Mouse (Mus musculus): ENCODE measurements around the gene Zfp879. TPM values are rescaled to one million over a fixed set of nuclear protein-coding genes. Genes with fewer than 3 reads are reported as not detected.

The Zfp879 gene
- polyA plus RNA-seq, 1 experiment from 2014 or later, result 0.50 TPM

DNA sequence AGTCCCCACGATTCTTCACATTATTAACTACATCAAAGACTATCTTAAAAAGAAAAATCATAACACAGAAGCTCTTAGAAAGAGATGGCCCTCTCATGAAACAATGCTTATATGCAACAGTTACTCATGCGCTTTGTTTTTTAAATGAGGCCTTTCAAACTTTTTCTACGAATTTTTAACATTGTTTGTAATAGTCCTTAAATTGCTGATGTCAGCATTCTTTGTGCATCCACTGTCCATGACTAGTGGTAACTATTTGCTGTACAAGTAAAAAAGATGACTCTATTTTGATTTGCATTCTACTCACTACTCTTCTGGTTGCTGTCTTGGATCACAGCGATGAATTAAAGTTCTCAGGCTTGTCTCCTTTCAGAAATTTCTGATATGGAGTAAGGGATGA, 27.1 kb downstream of the Zfp879 start:
- ATAC-seq (replicated peaks; ENCODE audit: insufficient number of reproducible peaks, low FRiP score, low TSS enrichment), result no peak
- H3K4me1 ChIP-seq (ENCODE audit: control insufficient read depth, insufficient read depth, low read length), result no peaks in the 10 kb centered on the region
- peaks cover 76% of the 10 kb centered on the region for H3K36me3 ChIP-seq (ENCODE audit: control insufficient read depth, insufficient read depth, low read length)
- no peak overlapping the region for H3K4me3 ChIP-seq (ENCODE audit: low read depth, low read length)
- peaks cover 34% of the 10 kb centered on the region for H3K9me3 ChIP-seq (replicated peaks; ENCODE audit: control insufficient read depth, low read length)
- H3K9ac ChIP-seq (ENCODE audit: low read depth, low read length), result no peak overlapping the region
- 95% methylated on average over 4 of the region's 4 CpGs for WGBS (ENCODE audit: insufficient replicate concordance)
- H3K27me3 ChIP-seq (ENCODE audit: control insufficient read depth, insufficient read depth, low read length), result no peaks in the 10 kb centered on the region
- H3K4me2 ChIP-seq, result no peak overlapping the region
- no peak overlapping the region for H3K27ac ChIP-seq (ENCODE audit: low read depth, low read length)

DNA sequence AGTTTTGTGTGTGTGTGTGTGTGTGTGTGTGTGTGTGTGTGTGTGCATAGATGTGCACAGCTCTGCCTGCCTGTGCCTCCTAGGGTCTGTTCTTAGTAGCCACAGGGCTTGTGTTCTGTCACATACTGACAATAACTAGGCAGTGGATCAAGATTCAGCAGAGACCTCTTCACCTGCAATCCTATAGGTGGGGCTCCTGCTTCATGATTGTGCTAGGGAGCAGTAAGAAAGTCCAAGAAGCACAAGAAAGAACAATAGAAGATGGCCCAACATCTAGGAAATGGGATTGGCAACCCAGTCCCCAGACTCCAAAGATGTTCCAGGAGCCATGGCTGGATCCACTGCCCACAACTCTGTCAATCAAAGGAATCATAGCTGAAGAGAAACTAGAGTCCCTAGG, 42.5 kb downstream of the Zfp879 start:
- H3K27ac ChIP-seq (ENCODE audit: low read depth, low read length), result no peak overlapping the region
- no peaks in the 10 kb centered on the region for H3K36me3 ChIP-seq (ENCODE audit: control insufficient read depth, insufficient read depth, low read length)
- H3K4me2 ChIP-seq, result no peak overlapping the region
- H3K9me3 ChIP-seq (replicated peaks; ENCODE audit: control insufficient read depth, low read length), result no peaks in the 10 kb centered on the region
- H3K27me3 ChIP-seq (ENCODE audit: control insufficient read depth, insufficient read depth, low read length), result no peaks in the 10 kb centered on the region
- H3K4me1 ChIP-seq (ENCODE audit: control insufficient read depth, insufficient read depth, low read length), result no peaks in the 10 kb centered on the region
- H3K9ac ChIP-seq (ENCODE audit: low read depth, low read length), result no peak overlapping the region
- ATAC-seq (replicated peaks; ENCODE audit: insufficient number of reproducible peaks, low FRiP score, low TSS enrichment), result no peak
- no peak overlapping the region for H3K4me3 ChIP-seq (ENCODE audit: low read depth, low read length)

DNA sequence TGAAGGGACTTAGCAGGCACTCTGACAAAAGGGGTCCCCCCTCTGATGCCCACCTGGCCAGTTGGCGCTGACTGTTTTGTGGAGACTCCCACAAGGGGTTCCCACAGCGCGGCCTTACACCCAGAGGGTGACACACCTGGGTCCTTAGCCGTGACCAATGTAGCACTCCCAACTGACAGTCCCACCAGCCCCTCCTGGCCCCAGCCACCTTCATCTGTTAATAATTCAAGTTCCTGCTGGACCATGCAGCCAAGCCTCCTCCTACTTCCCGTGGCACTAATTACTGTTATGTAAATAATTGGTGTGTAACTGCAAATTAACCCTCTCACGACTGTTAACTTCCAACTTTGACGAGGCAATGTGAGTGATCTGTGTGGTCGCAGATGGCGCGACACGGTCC, 43.7 kb downstream of the Zfp879 start:
- Histone ChIP-seq H3K27ac (ENCODE audit: low read depth, low read length) (no peak overlapping the region), H3K4me1 (ENCODE audit: control insufficient read depth, insufficient read depth, low read length) (no peaks in the 10 kb centered on the region), H3K9ac (ENCODE audit: low read depth, low read length) (no peak overlapping the region), H3K27me3 (ENCODE audit: control insufficient read depth, insufficient read depth, low read length) (no peaks in the 10 kb centered on the region), H3K36me3 (ENCODE audit: control insufficient read depth, insufficient read depth, low read length) (no peaks in the 10 kb centered on the region), H3K4me3 (ENCODE audit: low read depth, low read length) (no peak overlapping the region), H3K4me2 (no peak overlapping the region), H3K9me3 (replicated peaks; ENCODE audit: control insufficient read depth, low read length) (no peaks in the 10 kb centered on the region)
- ATAC-seq (replicated peaks; ENCODE audit: insufficient number of reproducible peaks, low FRiP score, low TSS enrichment), result no peak
- 78% methylated on average over 11 of the region's 11 CpGs for WGBS (ENCODE audit: insufficient replicate concordance)

Other genes with a start within 250 kb of the Zfp879 start
- gene Adamts2, start 239.5 kb downstream of the Zfp879 start, polyA plus RNA-seq (2014; fragmentation: Nextera tagmentation; extraction: Ambion mirVana), result 2.5 and 2.9 TPM in 2 replicates
- 16.9 and 20.4 TPM in 2 replicates for gene Zfp354c, start 13.8 kb downstream of the Zfp879 start, polyA plus RNA-seq (2014; fragmentation: Nextera tagmentation; extraction: Ambion mirVana)
- gene Grm6, start 9.1 kb upstream of the Zfp879 start, polyA plus RNA-seq (2014; fragmentation: Nextera tagmentation; extraction: Ambion mirVana), result 0.04 TPM in 1 of 2 replicates, not detected in the other
- 2.8 and 4.6 TPM in 2 replicates for gene Zfp454, start 46.1 kb upstream of the Zfp879 start, polyA plus RNA-seq (2014; fragmentation: Nextera tagmentation; extraction: Ambion mirVana)
- gene Zfp2, start 74.6 kb upstream of the Zfp879 start, polyA plus RNA-seq (2014; fragmentation: Nextera tagmentation; extraction: Ambion mirVana), result 9.2 and 11.2 TPM in 2 replicates
- gene Zfp354b, start 90.1 kb upstream of the Zfp879 start, polyA plus RNA-seq (2014; fragmentation: Nextera tagmentation; extraction: Ambion mirVana), result 0.30 and 0.82 TPM in 2 replicates
- not detected in 2 replicates for gene 4933414I15Rik, start 102.2 kb upstream of the Zfp879 start, polyA plus RNA-seq (2014; fragmentation: Nextera tagmentation; extraction: Ambion mirVana)
- gene Prop1, start 112.2 kb upstream of the Zfp879 start, polyA plus RNA-seq (2014; fragmentation: Nextera tagmentation; extraction: Ambion mirVana), result not detected in 2 replicates
- not detected in 2 replicates for gene Olfr1378, start 125.0 kb upstream of the Zfp879 start, polyA plus RNA-seq (2014; fragmentation: Nextera tagmentation; extraction: Ambion mirVana)
- gene Olfr1377, start 140.4 kb upstream of the Zfp879 start, polyA plus RNA-seq (2014; fragmentation: Nextera tagmentation; extraction: Ambion mirVana), result not detected in 2 replicates
- not detected in 2 replicates for gene Olfr51, start 162.0 kb upstream of the Zfp879 start, polyA plus RNA-seq (2014; fragmentation: Nextera tagmentation; extraction: Ambion mirVana)
- not detected in 2 replicates for gene Olfr54, start 172.7 kb upstream of the Zfp879 start, polyA plus RNA-seq (2014; fragmentation: Nextera tagmentation; extraction: Ambion mirVana)
- gene Olfr1375, start 206.6 kb upstream of the Zfp879 start, polyA plus RNA-seq (2014; fragmentation: Nextera tagmentation; extraction: Ambion mirVana), result not detected in 2 replicates
- 6.6 and 8.2 TPM in 2 replicates for gene Zfp354a, start 217.7 kb upstream of the Zfp879 start, polyA plus RNA-seq (2014; fragmentation: Nextera tagmentation; extraction: Ambion mirVana)